Mouse (Mus musculus) small intestine, adult 2 months (tissue): ENCODE measurements around the gene Fam207a. TPM values are rescaled to one million over a fixed set of nuclear protein-coding genes. Genes with fewer than 3 reads are reported as not detected.

Experiments
- H3K27ac ChIP-seq: fragments of 200-500 bp; 2 replicates; pipeline ENCODE4 v1.5.1; 2012; ENCODE audit warnings: low read depth, low read length, control low read depth, inconsistent platforms; ENCODE audit not compliant: insufficient read depth
- H3K27me3 ChIP-seq: fragments of 200-500 bp; 2 replicates; pipeline ENCODE4 v1.6.1; 2012; ENCODE audit warnings: mild to moderate bottlenecking, moderate library complexity, low read length, inconsistent platforms; ENCODE audit not compliant: control insufficient read depth, insufficient read depth
- H3K36me3 ChIP-seq: fragments of 200-500 bp; 2 replicates; pipeline ENCODE4 v1.6.1; 2012; ENCODE audit warnings: mild to moderate bottlenecking, low read length, control low read depth, inconsistent platforms; ENCODE audit not compliant: control insufficient read depth, insufficient read depth
- H3K4me1 ChIP-seq: fragments of 200-500 bp; 2 replicates; pipeline ENCODE4 v1.6.1; 2012; ENCODE audit warnings: low read length, inconsistent platforms, mixed read lengths; ENCODE audit not compliant: control insufficient read depth, insufficient read depth, insufficient read length
- H3K4me3 ChIP-seq: fragments of 200-500 bp; 2 replicates; pipeline ENCODE4 v1.5.1; 2012; ENCODE audit warnings: low read depth, mild to moderate bottlenecking, control low read depth, inconsistent platforms, low read length, moderate library complexity
- CTCF ChIP-seq: fragments of 200-500 bp; IDR thresholded peaks from 2 replicates; pipeline ENCODE4 v1.5.1; 2012; ENCODE audit warnings: low read depth, mild to moderate bottlenecking, control low read depth, inconsistent platforms, low read length, moderate library complexity, mixed read lengths; ENCODE audit not compliant: insufficient replicate concordance, insufficient read length; ENCODE audit errors: extremely low read depth
- POLR2A ChIP-seq: fragments of 200-500 bp; IDR thresholded peaks from 2 replicates; pipeline ENCODE4 v1.6.1; 2012; ENCODE audit warnings: low read depth, mild to moderate bottlenecking, control low read depth, inconsistent platforms, low read length, moderate library complexity
- WGBS: fragments of 180-500 bp; shearing (Covaris S2); methylation state at CpG from one replicate; pipeline ENCODE4 v1.1.7; 2018; 5-methylcytosine and 5-hydroxymethylcytosine counted together
- polyA plus RNA-seq: library from polyadenylated mRNA; depleted of rRNA; stranded (reverse); fragments of >200 nt; gene quantifications from 2 replicates; pipeline ENCODE4 v1.2.3, GENCODE M21; 2012

The Fam207a gene
- polyA plus RNA-seq, 1 experiment, result 36.4 TPM

DNA sequence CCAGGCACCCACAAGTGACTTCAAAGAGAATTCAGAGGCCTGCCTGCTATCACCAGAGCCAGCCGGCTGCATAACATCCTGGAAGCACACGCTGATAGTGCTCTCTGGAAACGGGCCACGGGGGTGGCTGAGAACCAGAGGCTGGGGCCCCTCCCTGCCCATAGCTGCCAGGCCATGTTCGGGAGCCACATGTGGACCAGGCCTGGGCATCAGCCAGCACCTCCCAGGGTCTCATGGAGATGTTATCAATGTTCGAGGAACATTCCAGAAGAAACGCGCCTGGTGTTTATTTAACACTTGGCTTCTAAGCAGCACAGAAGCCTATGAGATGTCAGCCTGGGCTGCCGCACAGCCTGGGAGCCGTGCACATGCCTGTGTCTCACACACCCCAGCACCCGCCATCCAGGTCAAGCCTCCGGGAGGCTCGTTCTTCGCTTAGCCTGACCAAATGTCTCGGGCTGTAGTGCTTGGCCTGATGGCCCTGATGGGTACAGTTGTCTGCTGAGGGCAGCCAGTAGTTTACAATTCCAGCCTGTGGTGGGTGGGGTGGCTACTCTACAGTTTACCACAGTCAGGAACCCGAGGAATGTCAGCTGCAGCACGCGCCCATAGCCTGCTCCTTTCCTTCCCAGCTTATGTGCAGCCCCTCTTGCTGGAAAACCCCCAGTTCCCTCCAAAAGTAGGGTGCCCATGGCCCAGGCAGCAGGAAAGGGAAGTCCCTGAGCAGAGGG is 31.2 kb downstream of the Fam207a start:
- 16% methylated on average over 18 of the region's 18 CpGs for WGBS
- Histone ChIP-seq H3K4me3 (no peak overlapping the region), H3K36me3 (peaks cover 28% of the 10 kb centered on the region), H3K27ac (no peak overlapping the region), H3K27me3 (no peaks in the 10 kb centered on the region), H3K4me1 (no peaks in the 10 kb centered on the region)
- TF ChIP-seq POLR2A (no peak), CTCF (no peak)

DNA sequence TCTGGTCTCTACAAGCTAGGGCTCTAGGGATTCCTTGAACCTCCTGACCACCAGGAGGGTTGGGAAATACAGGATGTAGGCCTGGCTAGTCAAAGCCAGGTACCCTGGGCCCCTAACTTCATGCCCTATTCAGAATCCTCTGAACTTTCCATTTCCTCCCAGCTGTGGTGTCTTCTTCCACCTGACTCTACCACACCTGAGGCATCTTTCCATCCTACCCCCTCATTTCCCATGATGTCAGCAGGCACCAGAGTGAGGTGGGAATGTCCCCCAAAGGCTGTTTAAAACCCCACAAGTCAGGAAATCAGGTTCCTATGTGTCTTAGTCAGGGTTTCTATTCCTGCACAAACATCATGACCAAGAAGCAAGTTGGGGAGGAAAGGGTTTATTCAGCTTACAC is 33.8 kb downstream of the Fam207a start:
- TF ChIP-seq POLR2A, result no peak
- TF ChIP-seq CTCF, result no peak
- Histone ChIP-seq H3K27ac (no peak overlapping the region), H3K4me3 (no peak overlapping the region), H3K4me1 (no peaks in the 10 kb centered on the region), H3K27me3 (no peaks in the 10 kb centered on the region), H3K36me3 (peaks cover 7% of the 10 kb centered on the region; the same call in 1 of the 2 replicates)

- Histone ChIP-seq H3K27ac (no peak overlapping the region), H3K4me1 (no peaks in the 10 kb centered on the region), H3K36me3 (no peaks in the 10 kb centered on the region), H3K4me3 (no peak overlapping the region), H3K27me3 (no peaks in the 10 kb centered on the region)
- 83% methylated on average over 1 of the region's 1 CpGs for WGBS
- no peak for TF ChIP-seq CTCF
- no peak for TF ChIP-seq POLR2A
Observed at GRCm38 (mm10) chr10:77479972-77480371, 35.6 kb downstream of the Fam207a start.

- TF ChIP-seq CTCF, result no peak
- no peaks in the 10 kb centered on the region for H3K36me3 ChIP-seq
- no peaks in the 10 kb centered on the region for H3K4me1 ChIP-seq
- H3K27me3 ChIP-seq, result no peaks in the 10 kb centered on the region
- no peak overlapping the region for H3K4me3 ChIP-seq
- 47% methylated on average over 3 of the region's 3 CpGs for WGBS
- no peak overlapping the region for H3K27ac ChIP-seq
Observed at GRCm38 (mm10) chr10:77476907-77477306, 38.7 kb downstream of the Fam207a start.

- Histone ChIP-seq H3K4me3 (no peak overlapping the region), H3K27me3 (no peaks in the 10 kb centered on the region), H3K27ac (no peak overlapping the region), H3K36me3 (no peaks in the 10 kb centered on the region), H3K4me1 (no peaks in the 10 kb centered on the region)
- WGBS, result 61% methylated on average over 5 of the region's 5 CpGs
- TF ChIP-seq POLR2A (no peak), CTCF (no peak)
Observed at GRCm38 (mm10) chr10:77472188-77472587, 43.4 kb downstream of the Fam207a start.

- no peak overlapping the region for H3K27ac ChIP-seq
- no peak overlapping the region for H3K4me3 ChIP-seq
- TF ChIP-seq POLR2A (no peak), CTCF (no peak)
- no peaks in the 10 kb centered on the region for H3K4me1 ChIP-seq
- H3K36me3 ChIP-seq, result no peaks in the 10 kb centered on the region
- 73% methylated on average over 7 of the region's 7 CpGs for WGBS
- no peaks in the 10 kb centered on the region for H3K27me3 ChIP-seq
Observed at GRCm38 (mm10) chr10:77471512-77471911, 44.1 kb downstream of the Fam207a start.

DNA sequence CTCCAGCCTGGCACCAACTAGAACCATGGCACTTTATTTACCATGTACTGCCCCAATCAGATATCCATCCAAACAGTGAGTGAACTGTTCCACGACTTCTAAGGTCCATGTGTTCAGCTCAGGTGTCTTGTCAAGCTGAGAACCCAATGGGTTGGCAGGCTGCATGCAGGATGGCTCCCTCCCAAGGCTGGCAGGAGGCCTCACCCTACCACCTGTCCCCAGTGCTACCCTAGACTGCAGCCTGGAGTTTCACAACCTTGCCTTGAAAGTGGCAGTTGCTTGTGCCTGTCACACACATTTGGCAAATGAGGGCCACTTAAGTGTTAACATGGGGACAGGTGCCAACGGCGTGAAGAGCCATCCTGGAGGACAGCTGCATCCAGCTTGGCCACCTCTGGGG is 44.8 kb downstream of the Fam207a start:
- no peak overlapping the region for H3K4me3 ChIP-seq
- H3K36me3 ChIP-seq, result no peaks in the 10 kb centered on the region
- no peak overlapping the region for H3K27ac ChIP-seq
- no peak for TF ChIP-seq POLR2A
- TF ChIP-seq CTCF, result no peak
- H3K27me3 ChIP-seq, result no peaks in the 10 kb centered on the region
- H3K4me1 ChIP-seq, result no peaks in the 10 kb centered on the region
- WGBS, result 65% methylated on average over 3 of the region's 3 CpGs
